Mouse (Mus musculus) neural tube, embryonic 11.5 days (tissue): ENCODE measurements around the gene Eif3l. TPM values are rescaled to one million over a fixed set of nuclear protein-coding genes. Genes with fewer than 3 reads are reported as not detected.

Experiments
- ATAC-seq: fragments of 200-750 bp; cut with Nextera tagmentation; 2 replicates; pipeline ENCODE4 v1.8.0; 2017; ENCODE audit warnings: moderate number of reproducible peaks, mild to moderate bottlenecking, moderate TSS enrichment, moderate library complexity; ENCODE audit not compliant: insufficient read depth, low FRiP score, low TSS enrichment
- DNase-seq: peaks from one replicate; pipeline ENCODE4 v3.0.0-alpha.2; 2015; ENCODE audit warnings: low spot score
- H3K27ac ChIP-seq: fragments of 300-500 bp; sonication (generic); 2 replicates; pipeline ENCODE4 v1.5.1; 2014; ENCODE audit warnings: low read depth, mild to moderate bottlenecking, low read length
- H3K27me3 ChIP-seq: fragments of 300-500 bp; sonication (generic); 2 replicates; pipeline ENCODE4 v1.6.1; 2014; ENCODE audit warnings: mild to moderate bottlenecking, low read length, mixed read lengths; ENCODE audit not compliant: control insufficient read depth, insufficient read depth
- H3K36me3 ChIP-seq: fragments of 300-500 bp; sonication (generic); 2 replicates; pipeline ENCODE4 v1.6.1; 2014; ENCODE audit warnings: mild to moderate bottlenecking, low read length, moderate library complexity, mixed read lengths; ENCODE audit not compliant: control insufficient read depth, insufficient read depth
- H3K4me1 ChIP-seq: fragments of 300-500 bp; sonication (generic); 2 replicates; pipeline ENCODE4 v1.6.1; 2014; ENCODE audit warnings: low read length, mixed read lengths; ENCODE audit not compliant: control insufficient read depth, insufficient read depth
- H3K4me2 ChIP-seq: fragments of 300-500 bp; sonication (generic); 2 replicates; pipeline ENCODE4 v1.6.1; 2014; ENCODE audit warnings: low read depth, mild to moderate bottlenecking, moderate library complexity
- H3K4me3 ChIP-seq: fragments of 300-500 bp; sonication (generic); 2 replicates; pipeline ENCODE4 v1.5.1; 2014; ENCODE audit warnings: low read depth, low read length
- H3K9ac ChIP-seq: fragments of 300-500 bp; sonication (generic); 2 replicates; pipeline ENCODE4 v1.6.1; 2014; ENCODE audit warnings: mild to moderate bottlenecking, low read length
- H3K9me3 ChIP-seq: fragments of 300-500 bp; sonication (generic); 2 replicates; pipeline ENCODE4 v1.6.1; 2016; ENCODE audit warnings: low read length; ENCODE audit not compliant: control insufficient read depth
- WGBS: fragments of 180-500 bp; shearing (Covaris S2); extraction: QIAGEN DNeasy Blood & Tissue Kit; methylation state at CpG from one replicate; pipeline ENCODE4 v1.1.7; 2014; 5-methylcytosine and 5-hydroxymethylcytosine counted together
- polyA plus RNA-seq: library from polyadenylated mRNA; unstranded; fragments of >200 nt; fragmentation: Nextera tagmentation; extraction: Ambion mirVana; gene quantifications from 2 replicates; pipeline ENCODE4 v1.2.1, GENCODE M21; 2014

Gene Eif3l
- polyA plus RNA-seq, 1 experiment from 2014 or later, result 259 TPM

- 63% methylated on average over 5 of the region's 5 CpGs for WGBS
- peaks cover 11% of the 10 kb centered on the region for H3K4me1 ChIP-seq
- no peaks in the 10 kb centered on the region for H3K36me3 ChIP-seq
- no peak overlapping the region for H3K4me3 ChIP-seq
- H3K9ac ChIP-seq, result no peak overlapping the region
- no peaks in the 10 kb centered on the region for H3K27me3 ChIP-seq
- no peak for ATAC-seq
- H3K27ac ChIP-seq, result no peak overlapping the region
- no peak overlapping the region for H3K4me2 ChIP-seq
- peak; percentile 35 for DNase-seq
- no peaks in the 10 kb centered on the region for H3K9me3 ChIP-seq
Observed at GRCm38 (mm10) chr15:79071117-79072039, 3.6 kb upstream of the Eif3l start.

DNA sequence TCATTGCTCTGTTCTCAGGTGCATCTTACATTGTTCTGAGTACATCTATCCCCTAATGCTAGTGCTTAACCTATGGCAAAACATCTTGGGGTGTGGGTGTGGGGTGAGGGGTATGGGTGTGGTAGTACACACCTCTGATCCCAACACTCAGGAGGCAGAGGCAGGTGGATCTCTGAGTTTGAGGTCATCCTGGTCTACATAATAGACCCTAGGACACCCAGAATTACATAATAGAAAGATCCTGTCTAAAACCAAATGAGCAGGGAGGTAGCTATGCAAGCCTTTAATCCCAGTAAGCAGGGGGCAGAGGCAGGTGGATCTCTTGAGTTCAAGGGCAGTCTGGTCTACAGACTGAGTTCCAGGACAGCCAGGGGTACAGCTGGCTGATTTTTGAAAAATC is 1.2 kb upstream of the Eif3l start:
- DNase-seq (no peak), ATAC-seq (no peak)
- no peak overlapping the region for H3K27ac ChIP-seq

DNA sequence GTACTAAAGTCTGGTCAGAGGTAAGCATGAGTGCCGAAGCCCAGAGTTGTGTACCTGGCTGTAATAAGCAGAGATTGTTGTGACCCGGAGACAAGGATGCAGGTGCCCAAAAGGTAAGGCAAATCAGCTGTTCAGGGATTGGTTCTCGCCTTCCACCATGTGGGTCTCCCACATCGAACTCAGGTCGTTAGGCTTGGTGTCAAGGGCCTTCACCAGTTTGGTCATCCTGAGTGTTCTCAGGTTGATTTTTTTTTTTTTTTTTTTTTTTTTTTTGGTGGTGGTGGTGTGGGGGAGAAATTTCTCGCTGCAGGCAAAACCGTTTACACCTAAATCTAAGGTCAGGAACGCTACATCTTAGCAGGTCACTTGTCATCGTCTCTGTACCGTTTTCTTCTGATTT is 533 bp upstream of the Eif3l start:
- 33% methylated on average over 10 of the region's 10 CpGs for WGBS
- ATAC-seq (no peak), DNase-seq (no peak)
- Histone ChIP-seq H3K4me1 (peaks cover 14% of the 10 kb centered on the region), H3K27ac (no peak overlapping the region), H3K9me3 (no peaks in the 10 kb centered on the region), H3K9ac (no peak overlapping the region; the same call in 1 of the 2 replicates), H3K27me3 (no peaks in the 10 kb centered on the region), H3K36me3 (peaks cover 13% of the 10 kb centered on the region), H3K4me2 (peak overlapping the region; percentile 80), H3K4me3 (peak overlapping the region; percentile 84)

More for the DNA sequence above, 1.2 kb upstream of the Eif3l start:
- peaks cover 13% of the 10 kb centered on the region for H3K36me3 ChIP-seq
- no peaks in the 10 kb centered on the region for H3K9me3 ChIP-seq
- H3K9ac ChIP-seq, result no peak overlapping the region
- no peak overlapping the region for H3K4me3 ChIP-seq
- no peak overlapping the region for H3K4me2 ChIP-seq
- no peaks in the 10 kb centered on the region for H3K27me3 ChIP-seq
- peaks cover 14% of the 10 kb centered on the region for H3K4me1 ChIP-seq

GRCm38 (mm10) chr15:79075658-79076365 is 833 bp downstream of the Eif3l start:
- H3K9me3 ChIP-seq, result no peaks in the 10 kb centered on the region
- ATAC-seq, result no peak
- peak overlapping the region; percentile 80 for H3K4me2 ChIP-seq
- DNase-seq, result no peak
- 41% methylated on average over 15 of the region's 15 CpGs for WGBS
- no peak overlapping the region for H3K27ac ChIP-seq
- H3K4me1 ChIP-seq, result peaks cover 14% of the 10 kb centered on the region
- no peaks in the 10 kb centered on the region for H3K27me3 ChIP-seq
- peak overlapping the region; percentile 84 for H3K4me3 ChIP-seq
- H3K9ac ChIP-seq, result peak overlapping the region; percentile 63
- peaks cover 15% of the 10 kb centered on the region for H3K36me3 ChIP-seq

DNA sequence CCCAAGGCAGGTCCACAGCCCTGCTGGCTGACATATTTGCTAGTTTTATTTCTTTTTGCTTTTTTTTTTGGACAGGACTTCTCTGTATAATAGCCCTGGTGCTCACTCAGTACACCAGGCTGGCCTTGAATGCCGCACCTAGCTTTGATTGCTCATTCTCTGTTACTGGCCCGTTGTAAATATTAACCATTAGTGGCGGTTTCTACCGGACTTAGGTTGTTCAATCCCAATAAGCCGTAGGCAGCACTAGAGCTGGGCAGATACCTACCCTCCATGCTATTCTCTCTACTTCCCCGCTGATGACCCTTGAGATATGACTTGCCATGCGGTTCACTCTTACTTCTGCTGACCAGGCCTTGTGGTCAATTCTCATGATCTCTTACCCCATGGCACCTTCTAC is 4.6 kb downstream of the Eif3l start:
- Histone ChIP-seq H3K4me2 (no peak overlapping the region), H3K9ac (no peak overlapping the region), H3K36me3 (peaks cover 45% of the 10 kb centered on the region), H3K27ac (no peak overlapping the region), H3K4me3 (no peak overlapping the region), H3K9me3 (no peaks in the 10 kb centered on the region), H3K4me1 (peaks cover 10% of the 10 kb centered on the region), H3K27me3 (no peaks in the 10 kb centered on the region)
- DNase-seq (no peak), ATAC-seq (no peak)
- WGBS, result 95% methylated on average over 7 of the region's 7 CpGs

GRCm38 (mm10) chr15:79092284-79092683 is 17.3 kb downstream of the Eif3l start:
- peaks cover 19% of the 10 kb centered on the region for H3K36me3 ChIP-seq
- no peak overlapping the region for H3K9ac ChIP-seq
- DNase-seq, result no peak
- H3K27me3 ChIP-seq, result no peaks in the 10 kb centered on the region
- 94% methylated on average over 6 of the region's 6 CpGs for WGBS
- no peaks in the 10 kb centered on the region for H3K4me1 ChIP-seq
- no peaks in the 10 kb centered on the region for H3K9me3 ChIP-seq
- ATAC-seq, result no peak
- no peak overlapping the region for H3K4me2 ChIP-seq
- H3K4me3 ChIP-seq, result no peak overlapping the region
- H3K27ac ChIP-seq, result no peak overlapping the region

GRCm38 (mm10) chr15:79093083-79093839 is 18.3 kb downstream of the Eif3l start:
- 78% methylated on average over 7 of the region's 7 CpGs for WGBS
- peak; percentile 28 for DNase-seq

DNA sequence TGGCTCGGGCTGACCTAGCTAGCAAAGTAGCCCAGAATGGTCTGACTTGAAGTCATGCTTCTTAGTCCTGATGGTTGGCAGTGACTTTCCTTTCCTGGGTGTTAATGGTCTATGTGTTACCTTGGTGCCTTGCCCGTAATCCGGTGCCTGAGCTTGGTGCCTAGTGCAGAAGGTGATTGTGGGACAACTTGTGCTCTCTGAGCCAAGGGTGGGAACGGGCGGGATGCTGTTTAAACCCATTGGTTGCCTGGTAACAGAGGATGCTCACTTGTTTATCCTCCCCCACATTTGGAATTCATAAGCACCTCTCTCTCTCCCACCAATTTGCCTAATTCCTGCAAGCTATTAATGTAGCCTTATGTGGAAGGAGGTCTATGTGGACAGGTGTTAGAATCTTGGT is 20.5 kb downstream of the Eif3l start:
- Histone ChIP-seq H3K9ac (no peak overlapping the region), H3K9me3 (no peaks in the 10 kb centered on the region), H3K4me3 (no peak overlapping the region), H3K4me2 (no peak overlapping the region), H3K36me3 (peaks cover 12% of the 10 kb centered on the region), H3K27me3 (no peaks in the 10 kb centered on the region), H3K27ac (no peak overlapping the region), H3K4me1 (no peaks in the 10 kb centered on the region)
- no peak for ATAC-seq
- 94% methylated on average over 5 of the region's 5 CpGs for WGBS
- no peak for DNase-seq

More at GRCm38 (mm10) chr15:79093083-79093839, 18.3 kb downstream of the Eif3l start:
- H3K27ac ChIP-seq, result no peak overlapping the region
- no peak for ATAC-seq
- no peak overlapping the region for H3K9ac ChIP-seq
- H3K9me3 ChIP-seq, result no peaks in the 10 kb centered on the region
- no peaks in the 10 kb centered on the region for H3K4me1 ChIP-seq
- H3K36me3 ChIP-seq, result peaks cover 14% of the 10 kb centered on the region
- no peaks in the 10 kb centered on the region for H3K27me3 ChIP-seq
- no peak overlapping the region for H3K4me3 ChIP-seq
- H3K4me2 ChIP-seq, result no peak overlapping the region
